Mouse (Mus musculus): ENCODE results near the gene Tiam2. TPM values are rescaled to one million over a fixed set of nuclear protein-coding genes. Genes with fewer than 3 reads are reported as not detected.

Gene Tiam2
- polyA plus RNA-seq, 1 experiment = 5.4 TPM

GRCm38 (mm10) chr17:3379753-3380588 lies 53.6 kb downstream of the Tiam2 start:
- H3K27ac ChIP-seq (ENCODE audit: insufficient read depth, low read length) = no peak overlapping the region
- 38% methylated on average over 9 of the region's 13 CpGs for WGBS
- H3K27me3 ChIP-seq (ENCODE audit: control insufficient read depth, insufficient read depth, low read length) = no peaks in the 10 kb centered on the region
- TF ChIP-seq CTCF (IDR thresholded peaks at IDR 0.05; ENCODE audit: borderline replicate concordance, insufficient read depth, low read depth, low read length) (no peak), POLR2A (IDR thresholded peaks at IDR 0.05; ENCODE audit: borderline replicate concordance, insufficient read depth, low read length) (no peak)
- H3K4me3 ChIP-seq (replicated peaks; ENCODE audit: insufficient read depth, low read depth, low read length) = no peak overlapping the region
- DNase-seq = no peak
- no peaks in the 10 kb centered on the region for H3K4me1 ChIP-seq (ENCODE audit: control insufficient read depth, insufficient read depth, low read length)

- 29% methylated on average over 1 of the region's 1 CpGs for WGBS
- Histone ChIP-seq H3K4me1 (ENCODE audit: control insufficient read depth, insufficient read depth, low read length) (no peaks in the 10 kb centered on the region), H3K4me3 (replicated peaks; ENCODE audit: insufficient read depth, low read depth, low read length) (no peak overlapping the region), H3K27ac (ENCODE audit: insufficient read depth, low read length) (no peak overlapping the region), H3K27me3 (ENCODE audit: control insufficient read depth, insufficient read depth, low read length) (no peaks in the 10 kb centered on the region)
- no peak for DNase-seq
- TF ChIP-seq POLR2A (IDR thresholded peaks at IDR 0.05; ENCODE audit: borderline replicate concordance, insufficient read depth, low read length) (no peak), CTCF (IDR thresholded peaks at IDR 0.05; ENCODE audit: borderline replicate concordance, insufficient read depth, low read depth, low read length) (no peak)
Observed at GRCm38 (mm10) chr17:3385391-3385790, 59.0 kb downstream of the Tiam2 start.

- 78% methylated on average over 4 of the region's 4 CpGs for WGBS
- no peaks in the 10 kb centered on the region for H3K4me1 ChIP-seq (ENCODE audit: control insufficient read depth, insufficient read depth, low read length)
- TF ChIP-seq POLR2A (IDR thresholded peaks at IDR 0.05; ENCODE audit: borderline replicate concordance, insufficient read depth, low read length) (no peak), CTCF (IDR thresholded peaks at IDR 0.05; ENCODE audit: borderline replicate concordance, insufficient read depth, low read depth, low read length) (no peak)
Observed at GRCm38 (mm10) chr17:3387819-3388218, 61.4 kb downstream of the Tiam2 start.

GRCm38 (mm10) chr17:3389741-3390140 lies 63.4 kb downstream of the Tiam2 start:
- no peaks in the 10 kb centered on the region for H3K4me1 ChIP-seq (ENCODE audit: control insufficient read depth, insufficient read depth, low read length)
- no peak for DNase-seq
- TF ChIP-seq POLR2A (IDR thresholded peaks at IDR 0.05; ENCODE audit: borderline replicate concordance, insufficient read depth, low read length) (no peak), CTCF (IDR thresholded peaks at IDR 0.05; ENCODE audit: borderline replicate concordance, insufficient read depth, low read depth, low read length) (no peak)
- WGBS = 82% methylated on average over 4 of the region's 4 CpGs
- H3K27me3 ChIP-seq (ENCODE audit: control insufficient read depth, insufficient read depth, low read length) = no peaks in the 10 kb centered on the region
- H3K4me3 ChIP-seq (replicated peaks; ENCODE audit: insufficient read depth, low read depth, low read length) = no peak overlapping the region
- no peak overlapping the region for H3K27ac ChIP-seq (ENCODE audit: insufficient read depth, low read length)

More at GRCm38 (mm10) chr17:3387819-3388218, 61.4 kb downstream of the Tiam2 start:
- H3K4me3 ChIP-seq (replicated peaks; ENCODE audit: insufficient read depth, low read depth, low read length) = no peak overlapping the region
- DNase-seq = no peak
- no peak overlapping the region for H3K27ac ChIP-seq (ENCODE audit: insufficient read depth, low read length)
- H3K27me3 ChIP-seq (ENCODE audit: control insufficient read depth, insufficient read depth, low read length) = no peaks in the 10 kb centered on the region

- TF ChIP-seq POLR2A (IDR thresholded peaks at IDR 0.05; ENCODE audit: borderline replicate concordance, insufficient read depth, low read length) = no peak
- TF ChIP-seq CTCF (IDR thresholded peaks at IDR 0.05; ENCODE audit: borderline replicate concordance, insufficient read depth, low read depth, low read length) = no peak
- WGBS = 38% methylated on average over 2 of the region's 2 CpGs
- Histone ChIP-seq H3K4me3 (replicated peaks; ENCODE audit: insufficient read depth, low read depth, low read length) (no peak overlapping the region), H3K27me3 (ENCODE audit: control insufficient read depth, insufficient read depth, low read length) (no peaks in the 10 kb centered on the region), H3K4me1 (ENCODE audit: control insufficient read depth, insufficient read depth, low read length) (no peaks in the 10 kb centered on the region), H3K27ac (ENCODE audit: insufficient read depth, low read length) (no peak overlapping the region)
- no peak for DNase-seq
Observed at GRCm38 (mm10) chr17:3393981-3394380, 67.6 kb downstream of the Tiam2 start.

- TF ChIP-seq CTCF (IDR thresholded peaks at IDR 0.05; ENCODE audit: borderline replicate concordance, insufficient read depth, low read depth, low read length) (no peak), POLR2A (IDR thresholded peaks at IDR 0.05; ENCODE audit: borderline replicate concordance, insufficient read depth, low read length) (no peak)
- no peak for DNase-seq
- H3K4me1 ChIP-seq (ENCODE audit: control insufficient read depth, insufficient read depth, low read length) = no peaks in the 10 kb centered on the region
- 87% methylated on average over 2 of the region's 2 CpGs for WGBS
- H3K4me3 ChIP-seq (replicated peaks; ENCODE audit: insufficient read depth, low read depth, low read length) = no peak overlapping the region
- H3K27ac ChIP-seq (ENCODE audit: insufficient read depth, low read length) = no peak overlapping the region
- no peaks in the 10 kb centered on the region for H3K27me3 ChIP-seq (ENCODE audit: control insufficient read depth, insufficient read depth, low read length)
Observed at GRCm38 (mm10) chr17:3394985-3395384, 68.6 kb downstream of the Tiam2 start.

GRCm38 (mm10) chr17:3396881-3397281 lies 70.5 kb downstream of the Tiam2 start:
- no peak overlapping the region for H3K4me3 ChIP-seq (replicated peaks; ENCODE audit: insufficient read depth, low read depth, low read length)
- H3K4me1 ChIP-seq (ENCODE audit: control insufficient read depth, insufficient read depth, low read length) = no peaks in the 10 kb centered on the region; the same call in 1 of the 2 replicates
- no peak overlapping the region for H3K27ac ChIP-seq (ENCODE audit: insufficient read depth, low read length)
- no peak for TF ChIP-seq POLR2A (IDR thresholded peaks at IDR 0.05; ENCODE audit: borderline replicate concordance, insufficient read depth, low read length)
- TF ChIP-seq CTCF (IDR thresholded peaks at IDR 0.05; ENCODE audit: borderline replicate concordance, insufficient read depth, low read depth, low read length) = no peak
- H3K27me3 ChIP-seq (ENCODE audit: control insufficient read depth, insufficient read depth, low read length) = no peaks in the 10 kb centered on the region
- no peak for DNase-seq
- WGBS = 82% methylated on average over 12 of the region's 12 CpGs

DNA sequence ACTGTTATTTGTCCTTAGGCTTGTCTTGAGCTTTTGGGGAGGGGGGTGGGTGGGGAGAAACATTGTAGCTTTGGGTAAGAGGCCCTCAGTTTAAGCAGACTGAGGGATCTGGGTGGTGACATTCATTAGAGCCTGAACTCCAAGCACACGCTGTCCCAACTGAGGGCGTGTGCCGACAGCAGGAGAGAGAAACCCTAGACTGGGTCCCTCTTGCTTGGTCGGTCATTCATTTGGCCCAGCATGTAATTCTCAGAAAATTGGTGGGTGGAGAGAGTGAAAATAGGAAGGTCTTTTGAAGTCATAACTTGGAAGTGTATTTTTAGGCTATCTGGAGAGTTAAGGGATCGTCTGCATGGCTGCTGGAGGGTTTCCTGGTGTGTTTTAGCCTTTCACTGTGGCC lies 71.5 kb downstream of the Tiam2 start:
- Histone ChIP-seq H3K27me3 (ENCODE audit: control insufficient read depth, insufficient read depth, low read length) (no peaks in the 10 kb centered on the region), H3K4me3 (replicated peaks; ENCODE audit: insufficient read depth, low read depth, low read length) (no peak overlapping the region), H3K27ac (ENCODE audit: insufficient read depth, low read length) (no peak overlapping the region), H3K4me1 (ENCODE audit: control insufficient read depth, insufficient read depth, low read length) (no peaks in the 10 kb centered on the region; the same call in 1 of the 2 replicates)
- DNase-seq = no peak
- TF ChIP-seq POLR2A (IDR thresholded peaks at IDR 0.05; ENCODE audit: borderline replicate concordance, insufficient read depth, low read length) = no peak
- no peak for TF ChIP-seq CTCF (IDR thresholded peaks at IDR 0.05; ENCODE audit: borderline replicate concordance, insufficient read depth, low read depth, low read length)
- 78% methylated on average over 5 of the region's 5 CpGs for WGBS

Data from cerebellum, adult 2 months (tissue).